31 mouse cellular contexts compared by ENCODE assay signal in genomic region chr2:165363282-165363681, GRCm38 (mm10). TPM values are rescaled to one million over a fixed set of nuclear protein-coding genes. Genes with fewer than 3 reads are reported as not detected.
DNase-seq lines count a peak whose midpoint lies in the region; ATAC-seq and TF ChIP-seq lines count a peak whose summit lies in the region.
"Had no signal": no experiment of that assay in that cellular context is flagged by ENCODE, and none has a peak within 500 bp of the region (broad histone marks: within the 10 kb centered on the region; RNA-seq: fewer than 3 reads in every experiment).

No protein-coding gene starts in this region.

- ATAC-seq in midbrain, postnatal 0 days (ENCODE audit: low FRiP score), result no peak
- no peak for ATAC-seq in Patski
- no peak for ATAC-seq in heart, embryonic 12.5 days (ENCODE audit: insufficient number of reproducible peaks, low FRiP score)
- ATAC-seq: intestine, embryonic 16.5 days; lung, postnatal 0 days; midbrain, embryonic 16.5 days had no signal

- no peak for DNase-seq in layer of hippocampus, adult 2 months (ENCODE audit: low spot score in 2 of 2)
- no peak for DNase-seq in layer of hippocampus, postnatal 14 days (ENCODE audit: low spot score in 2 of 2)
- DNase-seq in midbrain, postnatal 0 days (ENCODE audit: low spot score), result no peak
- DNase-seq in midbrain, embryonic 10.5 days (ENCODE audit: low spot score), result no peak
- DNase-seq in Patski (ENCODE audit: low read depth, low spot score), result no peak
- no peak for DNase-seq in right cerebral cortex, postnatal 14 days
- DNase-seq: adrenal gland, adult 2 months; B cell, adult 2 months; cerebellum, adult 2 months; cerebellum, postnatal 25 days; gastrocnemius, adult 2 months; heart, postnatal 4 days; kidney, postnatal 4 days; layer of hippocampus, adult 9-11 months; liver, embryonic 13.5 days; right cerebral cortex, postnatal 4 days; thymus, adult 2 months; thymus, postnatal 4 days had no signal

- POLR2A ChIA-PET in Patski (lab: Charles Lee), result no interaction called here

- no peak overlapping the region for H3K4me3 ChIP-seq in layer of hippocampus, adult 2 months
- H3K4me3 ChIP-seq in midbrain, postnatal 0 days (ENCODE audit: low read depth, low read length), result no peak overlapping the region
- no peak overlapping the region for H3K4me3 ChIP-seq in midbrain, embryonic 10.5 days
- no peak overlapping the region for H3K4me3 ChIP-seq in heart, embryonic 12.5 days
- H3K4me3 ChIP-seq: embryonic facial prominence, embryonic 12.5 days; gastrocnemius, adult 2 months; hindbrain, embryonic 15.5 days; limb, embryonic 10.5 days; liver, embryonic 13.5 days; stomach, embryonic 15.5 days had no signal

- H3K27me3 ChIP-seq in midbrain, postnatal 0 days (ENCODE audit: insufficient read depth, low read length), result no peaks in the 10 kb centered on the region
- peaks cover 44% of the 10 kb centered on the region for H3K27me3 ChIP-seq in midbrain, embryonic 10.5 days (ENCODE audit: low read depth, poor library complexity, severe bottlenecking)
- H3K27me3 ChIP-seq in Patski, result peaks cover under 1% of the 10 kb centered on the region
- peaks cover 53% of the 10 kb centered on the region for H3K27me3 ChIP-seq in heart, embryonic 12.5 days (replicated peaks)
- H3K27me3 ChIP-seq: hindbrain, embryonic 15.5 days had no signal

- in situ Hi-C loops in Patski (cut with MboI; ENCODE audit: low pct_unique_long_range_greater_than_20kb), result loop anchor here (5.0 to 10.0 kb wide), 2 partner anchors 291 to 408 kb away; no protein-coding TSS in a partner anchor

- 89% methylated on average over 6 of the region's 6 CpGs for WGBS in midbrain, postnatal 0 days
- 88% methylated on average over 6 of the region's 6 CpGs for WGBS in midbrain, embryonic 10.5 days
- WGBS in heart, embryonic 12.5 days, result 82% methylated on average over 6 of the region's 6 CpGs

- H3K4me1 ChIP-seq in midbrain, postnatal 0 days (ENCODE audit: insufficient read depth, low read length), result 0 out of 2 replicates have a peak, but pooled peaks cover 5% of the 10 kb centered on the region
- H3K4me1 ChIP-seq in midbrain, embryonic 10.5 days, result peaks cover 30% of the 10 kb centered on the region
- peaks cover 20% of the 10 kb centered on the region for H3K4me1 ChIP-seq in heart, embryonic 12.5 days (replicated peaks)

- H3K9ac ChIP-seq in midbrain, postnatal 0 days (replicated peaks; ENCODE audit: low read length, poor library complexity, severe bottlenecking), result no peak overlapping the region
- H3K9ac ChIP-seq in heart, embryonic 12.5 days, result no peak overlapping the region
- H3K9ac ChIP-seq: embryonic facial prominence, embryonic 12.5 days; hindbrain, embryonic 15.5 days; liver, embryonic 13.5 days; stomach, embryonic 15.5 days had no signal

- no peaks in the 10 kb centered on the region for H3K36me3 ChIP-seq in midbrain, postnatal 0 days (ENCODE audit: insufficient read depth, low read length)
- peaks cover 1% of the 10 kb centered on the region; the same call in 1 of the 2 replicates for H3K36me3 ChIP-seq in midbrain, embryonic 10.5 days
- H3K36me3 ChIP-seq in heart, embryonic 12.5 days, result no peaks in the 10 kb centered on the region
- H3K36me3 ChIP-seq: embryonic facial prominence, embryonic 12.5 days; hindbrain, embryonic 15.5 days; limb, embryonic 10.5 days; liver, embryonic 13.5 days; stomach, embryonic 15.5 days had no signal

- no peak overlapping the region for H3K27ac ChIP-seq in layer of hippocampus, adult 2 months
- H3K27ac ChIP-seq in midbrain, postnatal 0 days (ENCODE audit: low read depth, low read length), result no peak overlapping the region
- no peak overlapping the region for H3K27ac ChIP-seq in midbrain, embryonic 10.5 days (replicated peaks)
- H3K27ac ChIP-seq in heart, embryonic 12.5 days (ENCODE audit: poor library complexity, severe bottlenecking), result no peak overlapping the region
- H3K27ac ChIP-seq: embryonic facial prominence, embryonic 12.5 days; gastrocnemius, adult 2 months; hindbrain, embryonic 15.5 days; limb, embryonic 10.5 days; liver, embryonic 13.5 days; macrophage; stomach, embryonic 15.5 days had no signal

- TF ChIP-seq CTCF in layer of hippocampus, adult 2 months (conservative IDR thresholded peaks at IDR 0.05), result peak; percentile 48
- peak; percentile 33; the same call in 1 of the 2 replicates for TF ChIP-seq CTCF in midbrain, postnatal 0 days (IDR thresholded peaks at IDR 0.05)
- peak; percentile 24 for TF ChIP-seq CTCF in Patski (IDR thresholded peaks at IDR 0.05)

- CTCF ChIA-PET in Patski (lab: Charles Lee), result interaction anchor here (1.5 kb wide), 1 partner anchor 292 kb away, joined by 3 read pairs; no protein-coding TSS in a partner anchor

- H3K4me2 ChIP-seq in midbrain, postnatal 0 days (ENCODE audit: low read depth, low read length, poor library complexity, severe bottlenecking), result no peak overlapping the region
- H3K4me2 ChIP-seq in heart, embryonic 12.5 days, result no peak overlapping the region

- no peaks in the 10 kb centered on the region for H3K9me3 ChIP-seq in midbrain, postnatal 0 days (ENCODE audit: low read length)
- H3K9me3 ChIP-seq in midbrain, embryonic 10.5 days (replicated peaks), result no peaks in the 10 kb centered on the region
- no peaks in the 10 kb centered on the region for H3K9me3 ChIP-seq in heart, embryonic 12.5 days (replicated peaks)
- H3K9me3 ChIP-seq: embryonic facial prominence, embryonic 12.5 days; hindbrain, embryonic 15.5 days; limb, embryonic 10.5 days; stomach, embryonic 15.5 days had no signal

RNA-seq across cellular contexts. Expression of gene Zfp663, which starts 5.2 kb away (rescaled TPM):
- total RNA-seq in layer of hippocampus, adult 2 months (2021), result under 1 TPM in 1 of 2 experiments, not detected in 1; 0.20 TPM
- 1 to 10 TPM; 1.2 to 1.3 TPM for total RNA-seq in layer of hippocampus, postnatal 14 days (2021)
- total RNA-seq in midbrain, postnatal 0 days (2014; rRNA removed), result 4.8 and 10.2 TPM in 2 replicates
- polyA plus RNA-seq in midbrain, postnatal 0 days (2015; fragmentation: Nextera tagmentation; extraction: Ambion mirVana), result 3.8 and 4.3 TPM in 2 replicates
- polyA plus RNA-seq in midbrain, embryonic 10.5 days (2016; fragmentation: Nextera tagmentation; extraction: Ambion mirVana), result 6.0 and 7.2 TPM in 2 replicates
- polyA plus RNA-seq in Patski (2021), result not detected
- polyA plus RNA-seq in heart, embryonic 12.5 days (2016; fragmentation: Nextera tagmentation; extraction: Ambion mirVana), result 0.08 TPM in 1 of 2 replicates, not detected in the other
- total RNA-seq: adrenal gland, adult 2 months; CH12.LX; gastrocnemius, adult 2 months; heart, adult 8-10 months; heart, postnatal 4 days had no signal
- polyA plus RNA-seq: adrenal gland, adult 2 months; cerebellum, adult 2 months; macrophage; thymus, adult 2 months had no signal

RNA-seq across cellular contexts. Expression of gene Zfp334, which starts 24.8 kb away (rescaled TPM):
- 10 to 100 TPM; 14.0 to 15.3 TPM for total RNA-seq in layer of hippocampus, adult 2 months (2021)
- total RNA-seq in layer of hippocampus, postnatal 14 days (2021), result 10 to 100 TPM; 12.6 to 13.4 TPM
- 15.1 and 18.2 TPM in 2 replicates for total RNA-seq in midbrain, postnatal 0 days (2014; rRNA removed)
- polyA plus RNA-seq in midbrain, postnatal 0 days (2015; fragmentation: Nextera tagmentation; extraction: Ambion mirVana), result 4.2 TPM in 2 replicates
- polyA plus RNA-seq in midbrain, embryonic 10.5 days (2016; fragmentation: Nextera tagmentation; extraction: Ambion mirVana), result 19.9 and 23.1 TPM in 2 replicates
- 8.0 TPM for polyA plus RNA-seq in Patski (2021)
- polyA plus RNA-seq in heart, embryonic 12.5 days (2016; fragmentation: Nextera tagmentation; extraction: Ambion mirVana), result 9.7 and 10.1 TPM in 2 replicates
- total RNA-seq: CH12.LX had no signal

RNA-seq across cellular contexts. Expression of gene Ocstamp, which starts 36.9 kb away (rescaled TPM):
- not detected for total RNA-seq in layer of hippocampus, adult 2 months (2021)
- not detected for total RNA-seq in layer of hippocampus, postnatal 14 days (2021)
- not detected in 2 replicates for total RNA-seq in midbrain, postnatal 0 days (2014; rRNA removed)
- 0.04 and 0.06 TPM in 2 replicates for polyA plus RNA-seq in midbrain, postnatal 0 days (2015; fragmentation: Nextera tagmentation; extraction: Ambion mirVana)
- 0.06 and 0.07 TPM in 2 replicates for polyA plus RNA-seq in midbrain, embryonic 10.5 days (2016; fragmentation: Nextera tagmentation; extraction: Ambion mirVana)
- polyA plus RNA-seq in Patski (2021), result not detected
- 0.11 TPM in 1 of 2 replicates, not detected in the other for polyA plus RNA-seq in heart, embryonic 12.5 days (2016; fragmentation: Nextera tagmentation; extraction: Ambion mirVana)
- total RNA-seq: CH12.LX; heart, adult 8-10 months; heart, postnatal 4 days; left cerebral cortex, adult 8-10 months had no signal
- polyA plus RNA-seq: cerebellum, adult 2 months; hindbrain, embryonic 15.5 days; macrophage; neural tube, embryonic 14.5 days had no signal

RNA-seq across cellular contexts. Expression of gene Elmo2, which starts 37.0 kb away (rescaled TPM):
- total RNA-seq in layer of hippocampus, adult 2 months (2021), result 100 to 1,000 TPM; 200 to 202 TPM
- 100 to 1,000 TPM; 158 to 172 TPM for total RNA-seq in layer of hippocampus, postnatal 14 days (2021)
- total RNA-seq in midbrain, postnatal 0 days (2014; rRNA removed), result 98.6 and 99.4 TPM in 2 replicates
- polyA plus RNA-seq in midbrain, postnatal 0 days (2015; fragmentation: Nextera tagmentation; extraction: Ambion mirVana), result 77.2 and 80.2 TPM in 2 replicates
- 81.7 and 90.0 TPM in 2 replicates for polyA plus RNA-seq in midbrain, embryonic 10.5 days (2016; fragmentation: Nextera tagmentation; extraction: Ambion mirVana)
- 45.2 TPM for polyA plus RNA-seq in Patski (2021)
- polyA plus RNA-seq in heart, embryonic 12.5 days (2016; fragmentation: Nextera tagmentation; extraction: Ambion mirVana), result 47.1 TPM in 2 replicates
